Mouse (Mus musculus) cortical plate, adult 2 months (tissue): ENCODE measurements at regions not wholly inside any gene's neighbourhood (a gene's known extent, or its start where the extent isn't known, plus 50 kb on each side); places are given as distances from the start of the nearest gene placed in this dataset.

Source experiments
- CTCF ChIP-seq: fragments of 200-500 bp; IDR thresholded peaks from 2 replicates; pipeline ENCODE4 v1.5.1; 2011; ENCODE audit warnings: mild to moderate bottlenecking, control low read depth, low read length; ENCODE audit not compliant: insufficient read depth; ENCODE audit errors: extremely low read depth
- POLR2A ChIP-seq: fragments of 200-500 bp; IDR thresholded peaks from 2 replicates; pipeline ENCODE4 v1.6.1; 2011; ENCODE audit warnings: mild to moderate bottlenecking, low read length, control low read depth; ENCODE audit not compliant: insufficient read depth; ENCODE audit errors: extremely low read depth

DNA sequence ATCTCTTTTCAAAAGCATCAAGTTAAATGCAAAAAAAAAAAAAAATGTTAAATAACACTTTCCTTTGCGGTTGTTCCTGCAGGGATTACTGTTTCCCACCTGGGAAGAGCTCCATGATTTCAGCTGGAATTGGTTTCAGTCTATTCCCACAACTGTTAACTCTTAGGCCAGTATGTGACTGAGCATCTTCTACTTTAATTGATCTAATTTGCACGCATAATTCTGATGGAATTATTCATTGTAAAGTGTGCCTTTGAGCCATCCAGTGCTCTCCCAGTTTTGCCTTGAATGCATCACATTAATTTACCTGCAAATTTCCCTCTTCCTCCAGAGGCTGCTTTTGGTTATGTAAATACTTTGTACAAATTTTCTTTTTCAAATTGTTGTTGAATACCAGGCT lies 114.4 kb upstream of the Bet1 start:
- no peak for TF ChIP-seq CTCF
- no peak for TF ChIP-seq POLR2A
